Mouse (Mus musculus) forebrain, embryonic 15.5 days (tissue): ENCODE data around the gene Zfp59. TPM values are rescaled to one million over a fixed set of nuclear protein-coding genes. Genes with fewer than 3 reads are reported as not detected.
"Not testable (repeated sequence)": the region's sequence is repeated elsewhere in the genome, so short reads cannot be mapped to it uniquely, and the experiment has no call there.

ENCODE experiments used
- ATAC-seq: fragments of 200-750 bp; cut with Nextera tagmentation; replicated peaks from 2 replicates; pipeline ENCODE4 v1.8.0; 2017; ENCODE audit warnings: mild to moderate bottlenecking, moderate TSS enrichment, moderate library complexity
- H3K27ac ChIP-seq: fragments of 300-500 bp; sonication (generic); replicated peaks from 2 replicates; pipeline ENCODE4 v1.5.1; 2015; ENCODE audit warnings: mild to moderate bottlenecking, inconsistent platforms
- H3K27me3 ChIP-seq: fragments of 300-500 bp; sonication (generic); 2 replicates; pipeline ENCODE4 v1.6.1; 2015; ENCODE audit warnings: inconsistent platforms
- H3K36me3 ChIP-seq: fragments of 300-500 bp; sonication (generic); 2 replicates; pipeline ENCODE4 v1.6.1; 2015; ENCODE audit warnings: mild to moderate bottlenecking, inconsistent platforms
- H3K4me1 ChIP-seq: fragments of 300-500 bp; sonication (generic); 2 replicates; pipeline ENCODE4 v1.6.1; 2015; ENCODE audit warnings: inconsistent platforms
- H3K4me2 ChIP-seq: fragments of 300-500 bp; sonication (generic); replicated peaks from 2 replicates; pipeline ENCODE4 v1.6.1; 2015; ENCODE audit warnings: mild to moderate bottlenecking, inconsistent platforms
- H3K4me3 ChIP-seq: fragments of 300-500 bp; sonication (generic); 2 replicates; pipeline ENCODE4 v1.5.1; 2015; ENCODE audit warnings: mild to moderate bottlenecking, inconsistent platforms
- H3K9ac ChIP-seq: fragments of 300-500 bp; sonication (generic); replicated peaks from 2 replicates; pipeline ENCODE4 v1.6.1; 2015; ENCODE audit warnings: mild to moderate bottlenecking, inconsistent platforms
- H3K9me3 ChIP-seq: fragments of 300-500 bp; sonication (generic); 2 replicates; pipeline ENCODE4 v1.6.1; 2016; ENCODE audit warnings: inconsistent platforms
- WGBS: fragments of 180-500 bp; shearing (Covaris S2); methylation state at CpG from one replicate; pipeline ENCODE4 v1.1.7; 2015; ENCODE audit warnings: mixed read lengths; 5-methylcytosine and 5-hydroxymethylcytosine counted together
- polyA plus RNA-seq: library from polyadenylated mRNA; unstranded; fragments of >200 nt; fragmentation: Nextera tagmentation; extraction: Ambion mirVana; gene quantifications from 2 replicates; pipeline ENCODE4 v1.2.1, GENCODE M21; 2015

Gene Zfp59
- 12.0 and 12.7 TPM in 2 replicates for polyA plus RNA-seq

DNA sequence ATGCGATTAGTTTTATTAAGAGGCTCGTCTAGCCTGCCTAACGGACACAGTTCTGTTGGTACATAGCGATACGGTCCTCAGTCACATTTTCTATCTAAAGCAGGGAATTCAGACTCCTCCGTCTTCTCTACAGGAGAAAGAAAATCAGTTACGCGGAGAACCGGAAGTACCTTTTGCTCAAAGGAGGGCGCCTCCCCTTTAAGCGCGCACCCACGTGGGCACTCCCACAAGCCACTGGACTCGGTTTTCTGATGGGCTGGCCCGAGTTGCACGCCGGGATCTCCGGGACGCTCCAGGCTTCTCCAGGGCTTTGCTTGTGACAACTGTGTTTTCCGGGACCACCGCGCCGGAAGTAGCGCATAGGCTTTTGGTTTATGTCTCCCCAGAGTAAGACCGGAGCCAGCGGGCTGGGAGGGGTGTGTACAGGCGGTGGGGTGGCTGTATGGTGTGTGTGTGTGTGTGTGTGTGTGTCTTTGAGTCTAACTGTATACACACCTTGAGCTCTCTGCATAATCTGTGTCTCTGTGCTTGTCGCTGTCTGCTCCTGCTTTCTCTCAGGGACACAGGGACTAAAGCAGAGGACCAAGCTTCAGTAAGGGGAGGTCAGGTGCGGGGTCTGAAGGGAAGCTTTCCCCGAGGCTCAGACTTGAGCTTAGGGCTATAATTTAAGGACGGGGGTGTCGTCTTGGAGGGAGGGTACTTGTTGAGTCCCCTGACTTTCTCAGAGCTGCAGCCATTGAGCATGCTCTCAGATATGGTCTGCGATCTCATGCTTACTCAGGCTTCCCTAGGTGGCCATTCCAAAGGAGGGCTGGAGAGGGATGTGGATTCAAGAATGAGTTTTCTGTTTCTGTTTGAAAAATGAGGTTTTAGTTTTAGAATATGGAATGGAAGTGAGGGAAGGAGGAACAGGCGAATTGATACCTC is at the start of gene Zfp59:
Gene Zfp59, plus strand, starts transcription at position 285 of the 927 bp plus-strand sequence.
- ATAC-seq, result peak; percentile 98
- no peaks in the 10 kb centered on the region for H3K27me3 ChIP-seq
- H3K27ac ChIP-seq, result peak within 1 kb of the TSS; percentile 92
- H3K9me3 ChIP-seq, result no peaks in the 10 kb centered on the region
- peaks cover 17% of the 10 kb centered on the region for H3K4me1 ChIP-seq
- H3K4me3 ChIP-seq, result peak within 1 kb of the TSS; percentile 57
- no peaks in the 10 kb centered on the region for H3K36me3 ChIP-seq
- peak within 1 kb of the TSS; percentile 72 for H3K9ac ChIP-seq
- peak within 1 kb of the TSS; percentile 66 for H3K4me2 ChIP-seq
- WGBS, result 4% methylated on average over 34 of the region's 34 CpGs

DNA sequence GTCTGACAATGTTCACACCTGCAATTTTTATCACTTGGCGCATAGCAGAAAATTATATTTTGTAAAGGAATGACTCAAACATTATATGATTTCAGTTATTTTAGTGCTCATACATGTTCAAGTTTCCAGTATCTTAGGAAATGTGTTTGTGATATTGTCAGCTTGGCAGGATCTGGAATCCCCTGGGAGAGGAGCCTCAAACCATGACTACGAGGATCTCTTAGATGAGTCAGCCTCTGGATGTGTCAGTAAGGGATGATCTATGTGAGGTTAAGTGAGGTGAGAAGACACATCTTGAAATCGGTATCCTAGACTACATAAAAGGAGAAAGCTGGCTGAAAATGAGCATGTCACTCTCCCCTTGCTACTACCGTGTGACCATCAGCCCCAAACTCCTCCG is 49.1 kb upstream of the Zfp59 start:
- no peaks in the 10 kb centered on the region for H3K4me1 ChIP-seq

DNA sequence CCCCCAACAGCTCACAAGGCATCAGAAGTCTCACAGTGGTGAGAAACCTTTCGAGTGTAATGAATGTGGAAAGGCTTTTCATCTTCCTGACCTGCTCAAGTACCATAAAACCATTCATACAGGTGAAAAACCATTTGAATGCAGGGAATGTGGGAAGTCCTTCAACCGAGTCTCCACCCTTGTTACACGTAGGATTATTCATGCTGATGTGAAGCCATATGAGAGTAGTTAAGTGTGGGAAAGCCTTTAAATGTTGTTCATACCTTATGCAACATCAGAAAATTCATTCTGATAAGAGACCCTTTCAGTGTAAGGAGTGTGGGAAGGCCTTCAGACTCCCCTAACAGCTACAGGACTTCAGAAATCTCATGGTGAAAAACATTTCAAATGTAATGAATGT is 44.5 kb upstream of the Zfp59 start:
- not testable (repeated sequence) for H3K27ac ChIP-seq, H3K4me1 ChIP-seq, H3K9me3 ChIP-seq, H3K4me3 ChIP-seq, ATAC-seq, H3K27me3 ChIP-seq, H3K4me2 ChIP-seq, H3K9ac ChIP-seq, H3K36me3 ChIP-seq
- WGBS, result 42% methylated on average over 3 of the region's 3 CpGs

More for the DNA sequence above, 49.1 kb upstream of the Zfp59 start:
- Histone ChIP-seq H3K36me3 (no peaks in the 10 kb centered on the region), H3K27me3 (no peaks in the 10 kb centered on the region), H3K27ac (no peak overlapping the region), H3K9me3 (peaks cover 15% of the 10 kb centered on the region; the same call in 1 of the 2 replicates), H3K4me3 (no peak overlapping the region), H3K4me2 (no peak overlapping the region), H3K9ac (no peak overlapping the region)
- ATAC-seq, result no peak
- WGBS, result 88% methylated on average over 5 of the region's 5 CpGs

DNA sequence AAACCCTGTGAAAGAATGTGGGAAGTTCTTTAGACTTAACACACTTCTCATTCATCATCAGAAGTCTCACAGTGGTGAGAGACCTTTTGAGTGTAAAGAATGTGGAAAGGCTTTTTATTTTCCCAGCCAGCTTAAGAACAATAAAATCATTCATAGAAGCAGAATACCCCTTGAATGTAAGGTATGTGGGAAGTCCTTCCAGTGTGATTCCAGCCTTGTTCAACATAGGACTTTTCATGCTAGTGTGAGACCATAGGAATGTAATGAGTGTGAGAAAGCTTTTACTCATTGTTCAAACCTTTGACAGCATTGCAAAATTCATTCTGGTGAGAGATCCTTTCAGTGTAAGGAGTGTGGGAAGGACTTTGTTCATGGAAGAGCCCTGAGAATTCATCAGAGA is 43.8 kb upstream of the Zfp59 start:
- Histone ChIP-seq H3K36me3 (no peaks in the 10 kb centered on the region), H3K4me1 (peaks cover 8% of the 10 kb centered on the region; the same call in 1 of the 2 replicates), H3K27ac (no peak overlapping the region), H3K9ac (no peak overlapping the region), H3K4me3 (no peak overlapping the region), H3K9me3 (no peaks in the 10 kb centered on the region), H3K27me3 (no peaks in the 10 kb centered on the region), H3K4me2 (no peak overlapping the region)
- ATAC-seq, result no peak

DNA sequence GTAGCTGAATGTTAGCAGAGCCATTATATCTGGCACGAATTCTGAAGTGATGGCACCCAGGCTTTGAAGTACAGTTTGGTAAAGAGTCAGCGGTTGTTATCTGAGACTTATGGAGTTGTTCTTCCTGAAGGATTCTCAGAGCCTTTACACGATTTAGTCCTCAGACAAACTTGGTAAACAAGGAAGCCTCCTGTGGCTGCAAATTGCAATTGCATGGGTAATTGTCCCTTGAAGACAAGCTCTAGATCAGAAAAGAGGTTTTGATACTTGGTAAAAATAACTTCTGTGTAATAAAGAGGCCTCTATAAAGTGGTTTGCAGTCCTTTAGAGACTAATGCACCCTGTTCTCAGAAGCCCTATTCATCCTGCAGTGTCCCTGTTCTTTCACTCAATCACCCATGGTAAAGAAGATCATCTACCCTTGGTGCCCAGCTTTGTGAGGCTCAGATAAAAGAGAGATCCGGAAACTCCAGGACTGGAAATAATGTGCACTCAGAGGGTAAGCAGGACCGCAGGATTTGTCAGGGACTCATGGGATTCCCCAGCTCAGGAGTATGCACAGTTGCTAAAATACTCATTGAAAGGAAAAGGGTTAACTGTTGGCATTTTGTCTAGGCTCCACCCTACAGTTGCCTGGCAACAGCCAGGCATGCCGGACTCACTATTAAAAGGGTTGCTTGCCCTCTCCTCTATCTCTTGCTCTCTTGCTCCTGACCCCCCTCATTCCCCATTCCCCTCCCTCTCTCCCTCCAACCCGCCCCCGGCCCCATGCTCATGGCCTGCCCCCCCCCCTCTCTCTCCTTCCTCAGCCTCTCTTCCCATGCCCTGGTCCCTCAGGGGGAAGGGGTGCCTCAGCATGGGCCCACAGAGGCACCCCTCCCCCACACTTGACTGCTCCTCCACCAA is 40.2 kb upstream of the Zfp59 start:
- Histone ChIP-seq H3K9me3 (no peaks in the 10 kb centered on the region), H3K36me3 (no peaks in the 10 kb centered on the region), H3K4me3 (no peak overlapping the region), H3K27me3 (no peaks in the 10 kb centered on the region), H3K4me1 (peaks cover 8% of the 10 kb centered on the region; the same call in 1 of the 2 replicates), H3K27ac (peak overlapping the region; percentile 5; the same call in 1 of the 2 replicates), H3K4me2 (peak overlapping the region; percentile 22; the same call in 1 of the 2 replicates), H3K9ac (no peak overlapping the region)
- ATAC-seq, result peak; percentile 67; the same call in 1 of the 2 replicates
- WGBS, result 19% methylated on average over 7 of the region's 8 CpGs

DNA sequence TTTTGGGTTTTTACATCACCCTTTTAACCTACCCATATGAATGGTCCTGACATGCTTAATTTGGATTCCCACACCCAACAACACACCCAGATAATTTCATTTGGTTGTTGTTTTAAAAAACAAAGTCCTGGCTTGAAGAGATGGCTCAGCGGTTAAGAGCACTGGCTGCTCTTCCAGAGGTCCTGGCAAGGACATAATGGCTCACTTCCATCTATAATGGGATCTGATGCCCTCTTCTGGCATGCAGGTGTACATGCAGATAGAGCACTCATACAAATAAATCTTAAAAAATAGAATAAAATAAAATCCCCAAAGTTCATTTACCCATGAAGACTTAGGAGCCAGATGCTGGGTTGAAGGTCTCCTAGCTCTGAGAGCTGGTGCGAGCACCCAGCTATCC is 37.3 kb upstream of the Zfp59 start:
- Histone ChIP-seq H3K9ac (no peak overlapping the region), H3K27me3 (no peaks in the 10 kb centered on the region), H3K36me3 (no peaks in the 10 kb centered on the region), H3K4me2 (no peak overlapping the region), H3K27ac (no peak overlapping the region), H3K4me3 (no peak overlapping the region), H3K9me3 (no peaks in the 10 kb centered on the region), H3K4me1 (peaks cover 22% of the 10 kb centered on the region)
- WGBS, result 52% methylated on average over 2 of the region's 2 CpGs
- ATAC-seq, result no peak

DNA sequence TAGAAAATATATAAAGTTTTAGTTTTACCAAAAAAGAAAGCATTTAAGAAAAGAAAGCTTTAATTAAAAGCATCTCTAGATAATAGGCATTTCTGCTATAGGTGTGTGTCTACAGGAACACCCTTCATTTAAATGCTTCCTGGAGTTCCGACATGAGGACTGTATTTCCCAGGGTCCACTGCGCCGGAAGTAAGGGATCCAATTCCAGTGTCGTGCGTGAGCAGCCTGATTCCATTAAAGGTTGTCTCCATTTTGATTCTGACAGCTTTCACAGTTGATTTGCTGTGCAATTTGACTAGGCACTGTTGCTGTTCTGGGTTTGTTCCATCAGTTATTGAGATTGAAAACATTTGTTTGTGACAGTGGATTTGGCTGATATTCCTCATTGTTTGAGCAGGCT is 35.4 kb upstream of the Zfp59 start:
- no peaks in the 10 kb centered on the region for H3K27me3 ChIP-seq
- no peak overlapping the region for H3K4me2 ChIP-seq
- ATAC-seq, result no peak
- H3K36me3 ChIP-seq, result no peaks in the 10 kb centered on the region; the same call in 1 of the 2 replicates
- no peaks in the 10 kb centered on the region for H3K9me3 ChIP-seq
- 67% methylated on average over 5 of the region's 5 CpGs for WGBS
- H3K4me3 ChIP-seq, result no peak overlapping the region
- no peak overlapping the region for H3K9ac ChIP-seq
- H3K27ac ChIP-seq, result no peak overlapping the region
- H3K4me1 ChIP-seq, result peaks cover 25% of the 10 kb centered on the region

DNA sequence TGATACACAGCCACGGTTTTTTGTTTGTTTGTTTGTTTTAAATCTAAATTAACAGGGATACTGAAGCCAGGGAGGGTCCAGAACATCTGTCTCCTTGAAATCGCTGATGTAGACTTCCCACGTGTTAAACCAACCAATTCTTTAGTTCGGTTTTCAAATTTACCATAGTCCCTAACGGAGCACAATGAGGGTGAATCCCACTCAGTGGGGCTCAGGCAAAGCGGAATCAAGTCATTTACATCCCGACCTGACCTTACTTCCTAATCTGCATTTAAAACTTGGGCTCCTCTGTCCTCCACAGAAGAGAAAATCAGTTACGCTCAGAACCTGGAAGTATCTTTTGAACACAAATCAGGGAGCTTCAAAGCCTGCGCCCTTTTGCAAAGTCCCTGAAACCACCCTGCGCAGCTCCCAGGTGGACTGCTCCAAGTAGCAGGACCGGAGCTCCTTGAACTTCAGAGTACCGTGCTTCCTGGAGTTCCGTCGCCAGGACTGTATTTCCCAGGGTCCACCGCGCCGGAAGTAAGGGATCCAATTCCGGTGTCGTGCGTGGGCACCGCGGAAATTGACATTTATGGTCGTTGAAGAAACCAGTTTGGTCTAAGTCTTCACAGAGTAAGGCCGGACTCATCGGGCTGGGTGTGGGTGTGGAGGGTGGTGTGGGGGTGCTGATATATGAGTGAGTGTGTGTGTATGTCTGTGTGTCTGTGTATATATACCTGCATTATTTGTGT is 33.9 kb upstream of the Zfp59 start:
- 1% methylated on average over 25 of the region's 25 CpGs for WGBS
- ATAC-seq, result peak; percentile 90
- no peaks in the 10 kb centered on the region for H3K27me3 ChIP-seq
- peak overlapping the region; percentile 81 for H3K4me2 ChIP-seq
- no peaks in the 10 kb centered on the region for H3K9me3 ChIP-seq
- peak overlapping the region; percentile 67 for H3K4me3 ChIP-seq
- H3K9ac ChIP-seq, result peak overlapping the region; percentile 61
- peaks cover 16% of the 10 kb centered on the region for H3K4me1 ChIP-seq
- no peak overlapping the region; the same call in 1 of the 2 replicates for H3K27ac ChIP-seq
- peaks cover 13% of the 10 kb centered on the region for H3K36me3 ChIP-seq

DNA sequence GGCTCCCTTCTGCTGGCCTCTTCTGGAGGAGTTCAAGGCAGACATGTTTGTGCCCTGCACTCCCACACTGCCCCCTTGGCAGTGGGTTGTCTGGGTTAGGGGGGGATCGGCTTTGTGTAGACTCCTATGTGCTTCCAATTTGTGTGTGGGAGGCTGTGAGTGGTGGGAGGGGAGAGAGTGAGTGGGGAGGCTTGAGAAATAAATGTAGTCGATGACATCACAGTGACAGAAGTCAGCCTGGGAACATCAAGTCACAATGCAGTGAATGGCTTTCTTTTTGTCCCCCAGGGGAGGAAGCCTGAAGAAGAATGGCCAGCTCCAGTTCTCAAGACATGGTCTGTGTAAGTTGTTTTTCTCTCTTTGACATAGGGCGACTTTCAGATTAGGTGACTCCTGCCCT is 31.5 kb upstream of the Zfp59 start, which contains the start of gene Zfp626:
Gene Zfp626, plus strand, starts transcription at position 301 of the 400 bp plus-strand sequence.
- H3K27me3 ChIP-seq, H3K27ac ChIP-seq, H3K9ac ChIP-seq, H3K4me2 ChIP-seq, H3K9me3 ChIP-seq, H3K4me3 ChIP-seq, ATAC-seq: not testable (repeated sequence)
- Histone ChIP-seq H3K36me3 (peaks cover 32% of the 10 kb centered on the region), H3K4me1 (peaks cover 16% of the 10 kb centered on the region)
- WGBS, result 92% methylated on average over 3 of the region's 3 CpGs

DNA sequence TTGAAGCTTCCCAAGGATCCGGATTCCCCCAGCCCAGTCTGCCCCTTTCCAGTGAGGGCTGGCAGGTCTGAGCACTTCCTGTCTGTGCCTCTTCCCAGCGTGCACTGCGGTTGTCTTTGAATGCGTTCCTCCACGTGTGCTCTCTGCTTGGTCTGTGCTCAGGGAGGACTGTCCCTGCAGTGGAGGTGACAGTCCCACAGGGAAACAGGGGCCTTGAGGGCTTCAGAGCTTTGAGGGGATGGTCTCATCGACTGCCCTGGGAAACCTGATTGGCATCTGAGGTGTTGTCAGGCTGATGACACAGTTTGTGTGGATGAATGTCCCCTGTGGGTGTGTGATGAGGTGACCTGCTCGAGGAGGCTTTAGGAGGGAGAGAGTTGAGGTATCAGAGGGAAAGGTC is 31.1 kb upstream of the Zfp59 start:
- not testable (repeated sequence) for H3K27ac ChIP-seq, H3K27me3 ChIP-seq
- WGBS, result 88% methylated on average over 7 of the region's 7 CpGs

DNA sequence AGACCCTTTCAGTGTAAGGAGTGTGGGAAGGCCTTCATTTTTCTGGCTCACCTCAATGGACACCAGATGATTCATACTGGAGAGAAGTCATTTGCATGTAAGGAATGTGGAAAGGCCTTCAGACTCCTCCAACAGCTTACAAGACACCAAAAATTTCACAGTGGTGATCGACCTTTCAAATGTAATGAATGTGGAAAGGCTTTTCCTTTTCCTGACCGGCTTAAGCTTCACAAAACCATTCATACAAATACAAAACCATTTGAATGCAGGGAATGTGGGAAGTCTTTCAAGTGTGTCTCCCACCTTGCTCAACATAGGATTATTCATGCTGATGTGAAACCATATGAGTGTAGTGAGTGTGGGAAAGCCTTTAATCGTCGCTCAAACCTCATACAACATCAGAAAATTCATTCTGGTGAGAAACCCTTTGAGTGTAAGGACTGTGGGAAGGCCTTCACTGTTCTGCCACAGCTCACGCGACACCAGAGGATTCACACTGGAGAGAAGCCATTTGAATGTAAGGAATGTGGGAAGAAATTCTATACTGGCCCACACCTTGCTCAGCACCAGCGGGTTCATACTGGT is 19.8 kb upstream of the Zfp59 start:
- no peak overlapping the region for H3K9ac ChIP-seq
- no peaks in the 10 kb centered on the region for H3K27me3 ChIP-seq
- H3K4me2 ChIP-seq, result no peak overlapping the region
- whole genome bisulfite sequencing, result 76% methylated on average over 7 of the region's 7 CpGs
- H3K4me3 ChIP-seq, result no peak overlapping the region
- H3K36me3 ChIP-seq, result peaks cover 44% of the 10 kb centered on the region
- H3K9me3 ChIP-seq, result no peaks in the 10 kb centered on the region
- H3K4me1 ChIP-seq, result no peaks in the 10 kb centered on the region
- H3K27ac ChIP-seq, result no peak overlapping the region
- no peak for ATAC-seq

More for the DNA sequence above, 31.1 kb upstream of the Zfp59 start:
- not testable (repeated sequence) for H3K4me3 ChIP-seq, H3K9ac ChIP-seq, ATAC-seq, H3K9me3 ChIP-seq, H3K4me2 ChIP-seq
- Histone ChIP-seq H3K4me1 (peaks cover 16% of the 10 kb centered on the region), H3K36me3 (peaks cover 35% of the 10 kb centered on the region)
